Mouse (Mus musculus) kidney, adult 2 months (tissue): ENCODE measurements around the gene Cpe. TPM values are rescaled to one million over a fixed set of nuclear protein-coding genes. Genes with fewer than 3 reads are reported as not detected.

Experiments used
- DNase-seq: peaks from one replicate; pipeline ENCODE4 v3.0.0; 2021
- H3K27ac ChIP-seq: fragments of 200-500 bp; 2 replicates; pipeline ENCODE4 v1.5.1; 2012; ENCODE audit warnings: low read depth, low read length, control low read depth, inconsistent platforms; ENCODE audit not compliant: insufficient read depth
- H3K27me3 ChIP-seq: fragments of 200-500 bp; replicated peaks from 2 replicates; pipeline ENCODE4 v1.6.1; 2012; ENCODE audit warnings: mild to moderate bottlenecking, moderate library complexity, low read length, inconsistent platforms; ENCODE audit not compliant: control insufficient read depth, insufficient read depth
- H3K36me3 ChIP-seq: fragments of 200-500 bp; 2 replicates; pipeline ENCODE4 v1.6.1; 2012; ENCODE audit warnings: mild to moderate bottlenecking, moderate library complexity, low read length, inconsistent platforms; ENCODE audit not compliant: control insufficient read depth, insufficient read depth
- H3K4me1 ChIP-seq: fragments of 200-500 bp; 2 replicates; pipeline ENCODE4 v1.6.1; 2011; ENCODE audit warnings: low read length; ENCODE audit not compliant: control insufficient read depth, insufficient read depth
- H3K4me3 ChIP-seq: fragments of 200-500 bp; 2 replicates; pipeline ENCODE4 v1.5.1; 2011; ENCODE audit warnings: mild to moderate bottlenecking, low read depth, low read length, control low read depth; ENCODE audit not compliant: insufficient read depth
- CTCF ChIP-seq: fragments of 200-500 bp; conservative IDR thresholded peaks from 2 replicates; pipeline ENCODE4 v1.5.1; 2011; ENCODE audit warnings: low read depth, mild to moderate bottlenecking, control low read depth, low read length, moderate library complexity, mixed read lengths; ENCODE audit not compliant: insufficient read depth, insufficient read length
- POLR2A ChIP-seq: fragments of 200-500 bp; IDR thresholded peaks from one replicate; pipeline ENCODE4 v1.6.1; 2011; ENCODE audit warnings: low read depth, low read length, control low read depth
- WGBS: fragments of 180-500 bp; shearing (Covaris S2); methylation state at CpG from one replicate; pipeline ENCODE4 v1.1.7; 2018; 5-methylcytosine and 5-hydroxymethylcytosine counted together
- polyA plus RNA-seq: library from polyadenylated mRNA; depleted of rRNA; stranded (reverse); fragments of >200 nt; gene quantifications from 2 replicates; pipeline ENCODE4 v1.2.3, GENCODE M21; 2012

Cpe gene
- polyA plus RNA-seq, 1 experiment = 15.8 TPM

DNA sequence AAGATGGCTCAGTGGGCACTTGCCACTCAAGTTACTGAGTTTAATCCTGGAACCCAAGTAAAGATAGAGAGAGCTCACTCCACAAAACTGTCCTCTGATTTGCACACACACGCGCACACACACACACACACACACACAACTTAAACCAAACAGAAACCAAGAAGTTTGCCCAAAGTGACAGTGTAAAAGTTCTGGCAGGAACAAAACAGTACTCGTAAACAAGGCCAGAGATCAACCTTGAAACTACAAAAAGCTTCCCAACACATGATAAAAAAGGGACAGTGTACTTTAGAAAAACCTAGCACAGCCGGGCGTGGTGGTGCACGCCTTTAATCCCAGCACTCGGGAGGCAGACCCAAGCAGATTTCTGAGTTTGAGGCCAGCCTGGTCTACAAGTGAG lies 35.3 kb upstream of the Cpe start:
- no peaks in the 10 kb centered on the region for H3K27me3 ChIP-seq
- DNase-seq = no peak
- H3K4me1 ChIP-seq = peaks cover 5% of the 10 kb centered on the region; the same call in 1 of the 2 replicates
- no peak overlapping the region for H3K27ac ChIP-seq
- H3K4me3 ChIP-seq = no peak overlapping the region
- WGBS = 93% methylated on average over 7 of the region's 7 CpGs
- no peak for TF ChIP-seq CTCF
- TF ChIP-seq POLR2A = no peak
- H3K36me3 ChIP-seq = no peaks in the 10 kb centered on the region

DNA sequence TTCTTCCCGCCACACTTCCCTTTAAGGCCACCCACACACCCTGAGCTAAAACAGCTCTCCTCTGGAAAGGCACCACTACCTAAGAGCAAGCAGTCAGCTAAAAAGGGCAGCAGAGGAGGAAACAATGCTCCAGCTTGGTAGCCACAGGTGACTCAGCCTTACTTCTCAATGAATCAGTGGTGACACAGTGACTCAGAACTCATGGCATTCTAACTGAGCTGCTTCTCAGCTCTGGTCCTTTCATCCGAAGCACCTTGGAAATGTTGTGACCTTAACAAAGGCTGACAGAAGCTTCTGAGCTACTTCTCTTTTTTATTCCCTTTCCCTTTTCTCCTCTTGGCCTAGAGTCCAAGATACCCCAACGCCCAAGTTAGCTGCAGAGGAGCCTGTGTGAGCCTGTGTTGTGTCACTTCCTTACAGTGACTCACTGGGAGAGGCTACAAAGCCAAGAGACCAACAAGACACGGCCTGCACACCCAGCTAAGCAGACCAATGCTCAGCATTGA lies 33.4 kb upstream of the Cpe start:
- H3K27ac ChIP-seq = no peak overlapping the region
- no peak overlapping the region for H3K4me3 ChIP-seq
- no peak for DNase-seq
- TF ChIP-seq CTCF (no peak), POLR2A (no peak)
- H3K27me3 ChIP-seq = no peaks in the 10 kb centered on the region
- no peaks in the 10 kb centered on the region for H3K4me1 ChIP-seq
- no peaks in the 10 kb centered on the region for H3K36me3 ChIP-seq
- WGBS = 90% methylated on average over 4 of the region's 4 CpGs

DNA sequence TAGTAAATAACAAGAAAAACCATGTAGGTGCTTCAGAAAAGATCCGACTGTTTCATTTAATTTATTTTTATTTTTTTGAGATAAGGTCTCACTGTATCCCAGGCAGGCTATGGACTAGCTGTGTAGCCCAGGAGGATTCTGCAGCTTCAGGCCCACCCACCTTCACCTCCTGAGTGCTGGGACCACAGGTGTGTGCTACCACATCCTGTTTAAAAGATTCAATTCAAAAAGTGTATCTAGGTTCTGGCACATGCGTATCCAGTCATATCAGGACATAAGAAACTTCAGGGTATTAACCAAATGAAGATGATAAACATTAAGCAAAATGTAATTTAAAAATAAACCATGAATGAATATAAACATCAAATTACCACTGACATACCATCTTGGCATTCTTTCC lies 30.4 kb upstream of the Cpe start:
- no peak for TF ChIP-seq POLR2A
- TF ChIP-seq CTCF = no peak
- no peaks in the 10 kb centered on the region for H3K27me3 ChIP-seq
- no peak for DNase-seq
- WGBS = 93% methylated on average over 2 of the region's 2 CpGs
- peaks cover 3% of the 10 kb centered on the region for H3K36me3 ChIP-seq
- H3K4me3 ChIP-seq = no peak overlapping the region
- no peaks in the 10 kb centered on the region for H3K4me1 ChIP-seq
- no peak overlapping the region for H3K27ac ChIP-seq

DNA sequence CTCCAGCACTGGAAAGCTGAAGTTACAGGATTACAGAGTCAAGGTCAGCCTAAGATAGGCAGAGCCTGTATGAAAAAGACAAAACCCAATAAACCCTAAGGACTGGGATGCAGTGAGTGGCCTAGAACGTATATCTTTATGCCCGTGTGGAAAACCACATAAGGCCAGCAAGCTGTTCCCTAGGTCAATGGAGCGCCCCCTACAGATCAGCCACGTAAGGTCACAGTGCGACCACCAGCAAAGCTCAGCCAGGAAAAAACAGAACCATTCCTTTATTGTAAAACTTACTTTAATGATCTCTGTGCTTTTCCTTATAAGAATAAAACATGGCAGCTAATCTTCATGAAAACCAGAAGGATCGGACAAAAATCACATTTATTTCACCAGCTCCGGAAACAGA lies 25.0 kb upstream of the Cpe start:
- DNase-seq = no peak
- Histone ChIP-seq H3K27ac (no peak overlapping the region), H3K36me3 (peaks cover 6% of the 10 kb centered on the region), H3K4me3 (no peak overlapping the region), H3K4me1 (no peaks in the 10 kb centered on the region), H3K27me3 (no peaks in the 10 kb centered on the region)
- no peak for TF ChIP-seq POLR2A
- 0 out of 2 replicates have a peak, but pooled peaks have one; percentile 13 for TF ChIP-seq CTCF
- 92% methylated on average over 7 of the region's 7 CpGs for WGBS

DNA sequence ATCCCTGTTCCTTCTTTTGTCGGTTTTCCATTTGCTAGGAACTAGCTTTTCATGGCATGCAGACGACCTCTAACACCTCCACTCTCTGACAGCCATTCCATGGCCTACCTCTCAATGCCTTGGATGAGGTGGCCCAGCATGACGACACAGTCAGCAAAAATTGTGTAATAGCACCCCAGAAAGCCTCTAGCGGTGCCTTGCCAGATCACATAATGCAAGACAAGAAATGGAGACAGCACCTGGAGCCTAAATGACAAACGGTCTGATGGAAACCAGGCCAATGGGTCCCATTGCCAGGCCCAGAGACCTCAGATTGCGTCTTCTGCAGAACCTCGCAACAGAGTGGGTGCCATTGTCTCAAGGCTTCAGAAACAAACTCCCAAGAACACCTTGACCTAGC lies 19.6 kb upstream of the Cpe start:
- TF ChIP-seq POLR2A = no peak
- no peak for TF ChIP-seq CTCF
- WGBS = 89% methylated on average over 7 of the region's 7 CpGs
- Histone ChIP-seq H3K36me3 (peaks cover 3% of the 10 kb centered on the region; the same call in 1 of the 2 replicates), H3K27me3 (no peaks in the 10 kb centered on the region), H3K4me1 (no peaks in the 10 kb centered on the region), H3K4me3 (no peak overlapping the region), H3K27ac (no peak overlapping the region)
- no peak for DNase-seq

DNA sequence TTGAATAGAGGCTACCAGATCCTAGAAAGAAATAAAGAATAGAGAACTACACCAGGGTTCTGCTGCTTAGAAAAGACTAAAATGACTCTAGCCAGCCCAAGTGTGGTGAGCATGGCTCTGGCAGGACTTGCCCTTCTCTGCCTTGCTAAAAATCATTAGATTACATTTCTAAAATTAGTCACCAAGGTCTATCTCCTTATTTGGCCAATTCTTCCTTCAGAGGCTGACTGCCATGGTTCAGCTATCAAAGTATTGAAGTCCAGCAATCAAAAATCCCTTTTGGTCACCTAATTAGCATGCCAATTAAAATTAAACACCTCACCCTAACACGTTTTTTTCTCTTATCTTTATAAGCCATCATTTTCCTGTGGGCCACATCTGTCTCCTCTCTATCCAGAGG lies 18.7 kb upstream of the Cpe start:
- Histone ChIP-seq H3K36me3 (no peaks in the 10 kb centered on the region), H3K4me1 (no peaks in the 10 kb centered on the region), H3K27me3 (no peaks in the 10 kb centered on the region), H3K4me3 (no peak overlapping the region), H3K27ac (no peak overlapping the region)
- no peak for DNase-seq
- 17% methylated on average over 1 of the region's 1 CpGs for WGBS
- TF ChIP-seq CTCF (no peak), POLR2A (no peak)

DNA sequence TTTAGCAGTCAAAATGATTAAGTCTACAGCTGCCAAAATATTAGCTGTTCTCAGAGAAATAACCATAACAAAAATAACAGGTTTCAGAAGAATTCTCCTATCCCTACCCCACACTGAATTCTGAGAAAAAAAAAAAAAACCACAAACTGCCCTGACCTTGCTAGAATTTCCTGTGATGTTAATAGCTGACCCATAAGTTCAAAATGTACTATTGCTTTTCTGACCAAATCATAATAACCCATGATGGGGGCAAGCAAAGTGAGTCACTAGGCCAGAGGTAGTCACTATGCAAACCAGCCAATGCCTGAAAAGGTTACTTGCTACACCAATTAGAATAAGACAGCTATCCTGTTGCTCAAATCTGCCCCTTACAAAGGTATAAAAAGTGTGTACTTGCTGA lies 14.6 kb upstream of the Cpe start:
- Histone ChIP-seq H3K27ac (no peak overlapping the region), H3K4me1 (no peaks in the 10 kb centered on the region), H3K4me3 (no peak overlapping the region), H3K36me3 (no peaks in the 10 kb centered on the region), H3K27me3 (no peaks in the 10 kb centered on the region; the same call in 1 of the 2 replicates)
- TF ChIP-seq CTCF (no peak), POLR2A (no peak)
- DNase-seq = no peak
